Mouse (Mus musculus) heart, embryonic 12.5 days (tissue): ENCODE results near the gene Rtn2. TPM values are rescaled to one million over a fixed set of nuclear protein-coding genes. Genes with fewer than 3 reads are reported as not detected.

ENCODE experiments used
- ATAC-seq: fragments of 200-750 bp; cut with Nextera tagmentation; 2 replicates; pipeline ENCODE4 v1.8.0; 2017; ENCODE audit warnings: moderate TSS enrichment, moderate library complexity; ENCODE audit not compliant: insufficient number of reproducible peaks, low FRiP score
- H3K27ac ChIP-seq: fragments of 300-500 bp; sonication (generic); 2 replicates; pipeline ENCODE4 v1.5.1; 2016; ENCODE audit warnings: mild to moderate bottlenecking, moderate library complexity; ENCODE audit not compliant: poor library complexity, severe bottlenecking
- H3K27me3 ChIP-seq: fragments of 300-500 bp; sonication (generic); replicated peaks from 2 replicates; pipeline ENCODE4 v1.6.1; 2016; ENCODE audit warnings: mild to moderate bottlenecking, moderate library complexity
- H3K36me3 ChIP-seq: fragments of 300-500 bp; sonication (generic); 2 replicates; pipeline ENCODE4 v1.6.1; 2016; ENCODE audit warnings: mild to moderate bottlenecking, moderate library complexity
- H3K4me1 ChIP-seq: fragments of 300-500 bp; sonication (generic); replicated peaks from 2 replicates; pipeline ENCODE4 v1.6.1; 2016; ENCODE audit warnings: mild to moderate bottlenecking
- H3K4me2 ChIP-seq: fragments of 300-500 bp; sonication (generic); 2 replicates; pipeline ENCODE4 v1.6.1; 2016; ENCODE audit warnings: mild to moderate bottlenecking, moderate library complexity
- H3K4me3 ChIP-seq: fragments of 300-500 bp; sonication (generic); 2 replicates; pipeline ENCODE4 v1.5.1; 2016; ENCODE audit warnings: mild to moderate bottlenecking
- H3K9ac ChIP-seq: fragments of 300-500 bp; sonication (generic); 2 replicates; pipeline ENCODE4 v1.6.1; 2016; ENCODE audit warnings: mild to moderate bottlenecking, moderate library complexity
- H3K9me3 ChIP-seq: fragments of 300-500 bp; sonication (generic); replicated peaks from 2 replicates; pipeline ENCODE4 v1.6.1; 2016; ENCODE audit warnings: mild to moderate bottlenecking, moderate library complexity
- WGBS: fragments of 180-500 bp; shearing (Covaris S2); methylation state at CpG from one replicate; pipeline ENCODE4 v1.1.7; 2016; 5-methylcytosine and 5-hydroxymethylcytosine counted together
- polyA plus RNA-seq: library from polyadenylated mRNA; unstranded; fragments of >200 nt; fragmentation: Nextera tagmentation; extraction: Ambion mirVana; gene quantifications from 2 replicates; pipeline ENCODE4 v1.2.1, GENCODE M21; 2016

Rtn2 gene
- polyA plus RNA-seq, 1 experiment from 2014 or later: 23.6 TPM

- peak overlapping the region; percentile 60; the same call in 1 of the 2 replicates for H3K27ac ChIP-seq
Measured at GRCm38 (mm10) chr7:19309278-19309883, 27.0 kb downstream of the Rtn2 start.

GRCm38 (mm10) chr7:19309884-19310641 lies 27.6 kb downstream of the Rtn2 start, which contains the start of gene Fosb:
Fosb (minus strand) TSS chr7:19310051.
- Histone ChIP-seq H3K36me3 (no peaks in the 10 kb centered on the region), H3K27ac (peak within 1 kb of the TSS; percentile 60; the same call in 1 of the 2 replicates), H3K27me3 (peaks cover 30% of the 10 kb centered on the region), H3K4me2 (peak within 1 kb of the TSS; percentile 100), H3K9ac (peak within 1 kb of the TSS; percentile 67), H3K4me1 (peaks cover 17% of the 10 kb centered on the region), H3K9me3 (no peaks in the 10 kb centered on the region), H3K4me3 (peak within 1 kb of the TSS; percentile 73)
- under 1% methylated on average over 49 of the region's 49 CpGs for WGBS
- peak; percentile 86 for ATAC-seq

More at GRCm38 (mm10) chr7:19309278-19309883, 27.0 kb downstream of the Rtn2 start:
- H3K4me2 ChIP-seq: peak overlapping the region; percentile 100
- peaks cover 24% of the 10 kb centered on the region for H3K4me1 ChIP-seq
- WGBS: under 1% methylated on average over 48 of the region's 48 CpGs
- peaks cover 37% of the 10 kb centered on the region for H3K27me3 ChIP-seq
- no peak for ATAC-seq
- no peaks in the 10 kb centered on the region for H3K9me3 ChIP-seq
- H3K9ac ChIP-seq: peak overlapping the region; percentile 67
- H3K36me3 ChIP-seq: no peaks in the 10 kb centered on the region
- peak overlapping the region; percentile 73 for H3K4me3 ChIP-seq

- WGBS: 27% methylated on average over 4 of the region's 4 CpGs
- Histone ChIP-seq H3K27me3 (peaks cover 18% of the 10 kb centered on the region), H3K9me3 (no peaks in the 10 kb centered on the region), H3K4me1 (peaks cover 19% of the 10 kb centered on the region), H3K4me2 (no peak overlapping the region), H3K27ac (no peak overlapping the region), H3K36me3 (no peaks in the 10 kb centered on the region), H3K9ac (no peak overlapping the region), H3K4me3 (no peak overlapping the region)
- no peak for ATAC-seq
Measured at GRCm38 (mm10) chr7:19311991-19312390, 29.6 kb downstream of the Rtn2 start.

GRCm38 (mm10) chr7:19314033-19314432 lies 31.6 kb downstream of the Rtn2 start:
- H3K9me3 ChIP-seq: no peaks in the 10 kb centered on the region
- H3K4me2 ChIP-seq: no peak overlapping the region
- peaks cover 15% of the 10 kb centered on the region for H3K4me1 ChIP-seq
- H3K27ac ChIP-seq: no peak overlapping the region
- no peak overlapping the region for H3K4me3 ChIP-seq
- WGBS: 42% methylated on average over 5 of the region's 5 CpGs
- H3K27me3 ChIP-seq: peaks cover 14% of the 10 kb centered on the region; the same call in 1 of the 2 replicates
- no peak overlapping the region for H3K9ac ChIP-seq
- no peak for ATAC-seq
- no peaks in the 10 kb centered on the region for H3K36me3 ChIP-seq

GRCm38 (mm10) chr7:19316451-19317161 lies 34.2 kb downstream of the Rtn2 start:
- Histone ChIP-seq H3K4me3 (no peak overlapping the region), H3K4me1 (peaks cover 26% of the 10 kb centered on the region), H3K4me2 (no peak overlapping the region), H3K27me3 (peaks cover 14% of the 10 kb centered on the region; the same call in 1 of the 2 replicates), H3K9ac (0 out of 2 replicates have a peak overlapping the region, but pooled peaks have one; percentile 2), H3K9me3 (no peaks in the 10 kb centered on the region), H3K27ac (no peak overlapping the region), H3K36me3 (no peaks in the 10 kb centered on the region)
- ATAC-seq: no peak
- 48% methylated on average over 14 of the region's 14 CpGs for WGBS

- no peak overlapping the region for H3K4me2 ChIP-seq
- ATAC-seq: no peak
- H3K4me3 ChIP-seq: no peak overlapping the region
- peaks cover 36% of the 10 kb centered on the region for H3K4me1 ChIP-seq
- H3K36me3 ChIP-seq: no peaks in the 10 kb centered on the region
- 0 out of 2 replicates have a peak overlapping the region, but pooled peaks have one; percentile 27 for H3K9ac ChIP-seq
- no peak overlapping the region for H3K27ac ChIP-seq
- peaks cover 12% of the 10 kb centered on the region; the same call in 1 of the 2 replicates for H3K27me3 ChIP-seq
- WGBS: 63% methylated on average over 2 of the region's 2 CpGs
- H3K9me3 ChIP-seq: no peaks in the 10 kb centered on the region
Measured at GRCm38 (mm10) chr7:19318201-19318600, 35.8 kb downstream of the Rtn2 start.

- Histone ChIP-seq H3K36me3 (no peaks in the 10 kb centered on the region), H3K4me2 (no peak overlapping the region), H3K9me3 (no peaks in the 10 kb centered on the region), H3K27me3 (0 out of 2 replicates have a peak, but pooled peaks cover 8% of the 10 kb centered on the region), H3K4me3 (no peak overlapping the region), H3K9ac (no peak overlapping the region), H3K27ac (no peak overlapping the region), H3K4me1 (peaks cover 36% of the 10 kb centered on the region)
- WGBS: 74% methylated on average over 7 of the region's 7 CpGs
- ATAC-seq: no peak
Measured at GRCm38 (mm10) chr7:19318676-19319075, 36.3 kb downstream of the Rtn2 start.

GRCm38 (mm10) chr7:19319458-19319857 lies 37.0 kb downstream of the Rtn2 start:
- Histone ChIP-seq H3K9me3 (no peaks in the 10 kb centered on the region), H3K27ac (no peak overlapping the region), H3K27me3 (0 out of 2 replicates have a peak, but pooled peaks cover 8% of the 10 kb centered on the region), H3K36me3 (no peaks in the 10 kb centered on the region), H3K4me3 (peak overlapping the region; percentile 48), H3K9ac (peak overlapping the region; percentile 65), H3K4me2 (peak overlapping the region; percentile 75), H3K4me1 (peaks cover 36% of the 10 kb centered on the region)
- 20% methylated on average over 9 of the region's 9 CpGs for WGBS
- peak; percentile 65 for ATAC-seq

- Histone ChIP-seq H3K4me2 (peak overlapping the region; percentile 75), H3K9ac (peak overlapping the region; percentile 65), H3K9me3 (no peaks in the 10 kb centered on the region), H3K36me3 (no peaks in the 10 kb centered on the region), H3K27me3 (0 out of 2 replicates have a peak, but pooled peaks cover 8% of the 10 kb centered on the region), H3K4me3 (peak overlapping the region; percentile 48), H3K27ac (no peak overlapping the region), H3K4me1 (peaks cover 36% of the 10 kb centered on the region)
- peak; percentile 94 for ATAC-seq
- under 1% methylated on average over 38 of the region's 41 CpGs for WGBS
Measured at GRCm38 (mm10) chr7:19319906-19320305, 37.5 kb downstream of the Rtn2 start.

- ATAC-seq: no peak
- H3K4me1 ChIP-seq: peaks cover 39% of the 10 kb centered on the region
- H3K27ac ChIP-seq: no peak overlapping the region
- no peak overlapping the region for H3K9ac ChIP-seq
- 0 out of 2 replicates have a peak, but pooled peaks cover 8% of the 10 kb centered on the region for H3K27me3 ChIP-seq
- peak overlapping the region; percentile 75 for H3K4me2 ChIP-seq
- WGBS: 45% methylated on average over 7 of the region's 7 CpGs
- H3K4me3 ChIP-seq: no peak overlapping the region
- no peaks in the 10 kb centered on the region for H3K36me3 ChIP-seq
- H3K9me3 ChIP-seq: no peaks in the 10 kb centered on the region
Measured at GRCm38 (mm10) chr7:19320637-19321036, 38.2 kb downstream of the Rtn2 start.
